Mouse (Mus musculus) left cerebral cortex, adult 9 months (tissue): ENCODE measurements around the gene Wnt16.
"Not testable (repeated sequence)": the region's sequence is repeated elsewhere in the genome, so short reads cannot be mapped to it uniquely, and the experiment has no call there.

Source experiments
- DNase-seq, 2 experiments: peaks; one replicate each; pipeline ENCODE4 v3.0.0; 2022; ENCODE audit warnings: low spot score in 2 of 2

Gene Wnt16

GRCm38 (mm10) chr6:22288004-22288736, at the start of gene Wnt16:
Gene Wnt16 (plus strand): TSS chr6:22288227.
- peak in 1 of 2 experiments; percentile 17 for DNase-seq

GRCm38 (mm10) chr6:22243321-22243720, 44.7 kb upstream of the Wnt16 start:
- DNase-seq: no peak

GRCm38 (mm10) chr6:22246696-22247095, 41.3 kb upstream of the Wnt16 start:
- no peak for DNase-seq

DNA sequence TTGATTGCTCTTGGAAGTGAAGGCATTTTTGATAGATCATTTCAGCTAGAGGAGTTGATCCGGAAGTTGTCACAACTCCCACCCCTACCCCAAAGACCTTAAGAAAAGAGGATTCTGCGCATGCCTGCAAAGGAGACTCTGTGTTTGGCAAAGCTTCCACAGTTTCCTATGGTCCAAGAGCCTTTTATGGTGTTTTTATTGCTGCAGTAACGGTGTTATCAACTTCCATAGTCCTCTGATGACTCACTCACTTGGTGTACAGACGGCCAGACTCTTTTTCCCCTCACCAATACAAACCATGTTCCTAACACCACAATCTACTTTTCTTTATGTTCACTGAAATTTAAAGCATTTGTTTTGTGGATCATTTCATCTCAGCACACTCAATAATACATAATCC, 29.2 kb upstream of the Wnt16 start:
- no peak for DNase-seq

- DNase-seq: no peak
Measured at GRCm38 (mm10) chr6:22262519-22262918, 25.5 kb upstream of the Wnt16 start.

- not testable (repeated sequence) for DNase-seq
Measured at GRCm38 (mm10) chr6:22264094-22264493, 23.9 kb upstream of the Wnt16 start.

- DNase-seq: no peak
Measured at GRCm38 (mm10) chr6:22266018-22266417, 22.0 kb upstream of the Wnt16 start.

DNA sequence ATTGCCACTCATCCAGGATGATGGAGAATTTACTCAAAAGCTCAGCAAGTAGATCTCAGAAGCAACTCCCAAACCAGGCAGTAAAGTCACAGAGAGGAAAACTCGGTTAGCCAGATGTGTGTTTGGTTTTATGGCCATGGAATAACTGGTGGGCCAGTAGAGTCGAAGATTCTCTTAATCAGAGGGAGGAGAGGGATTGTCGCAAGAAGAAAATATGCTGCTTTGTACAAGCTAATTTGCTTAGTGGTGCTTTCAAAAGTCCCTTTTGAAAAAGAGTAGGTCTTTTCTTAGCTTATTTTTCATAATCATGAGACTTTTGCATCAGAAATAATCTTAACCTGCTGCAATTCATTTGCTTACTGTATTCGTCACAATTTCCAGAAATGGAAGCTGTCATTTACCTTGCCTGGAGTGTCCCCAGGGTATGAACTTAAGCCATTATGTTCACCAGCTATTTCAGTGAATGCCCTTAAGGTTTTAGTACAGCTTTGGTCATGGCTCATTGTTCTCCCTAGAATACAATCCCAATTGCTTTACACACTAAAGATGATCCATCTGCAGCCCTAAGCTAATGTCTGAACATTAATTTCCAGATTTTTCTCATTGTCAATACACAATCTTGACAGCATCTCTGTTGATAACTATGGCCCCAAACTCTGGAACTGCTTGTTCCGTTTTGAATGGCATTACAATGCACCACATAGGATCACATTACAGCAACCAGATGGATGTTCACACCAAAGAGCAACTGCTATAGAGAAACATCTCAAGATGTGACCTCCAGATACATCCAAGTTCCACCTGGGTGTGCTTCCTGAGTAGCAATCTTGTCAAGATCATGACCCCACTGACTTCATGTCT, 20.0 kb upstream of the Wnt16 start:
- DNase-seq: no peak

GRCm38 (mm10) chr6:22268677-22269076, 19.4 kb upstream of the Wnt16 start:
- DNase-seq: no peak

DNA sequence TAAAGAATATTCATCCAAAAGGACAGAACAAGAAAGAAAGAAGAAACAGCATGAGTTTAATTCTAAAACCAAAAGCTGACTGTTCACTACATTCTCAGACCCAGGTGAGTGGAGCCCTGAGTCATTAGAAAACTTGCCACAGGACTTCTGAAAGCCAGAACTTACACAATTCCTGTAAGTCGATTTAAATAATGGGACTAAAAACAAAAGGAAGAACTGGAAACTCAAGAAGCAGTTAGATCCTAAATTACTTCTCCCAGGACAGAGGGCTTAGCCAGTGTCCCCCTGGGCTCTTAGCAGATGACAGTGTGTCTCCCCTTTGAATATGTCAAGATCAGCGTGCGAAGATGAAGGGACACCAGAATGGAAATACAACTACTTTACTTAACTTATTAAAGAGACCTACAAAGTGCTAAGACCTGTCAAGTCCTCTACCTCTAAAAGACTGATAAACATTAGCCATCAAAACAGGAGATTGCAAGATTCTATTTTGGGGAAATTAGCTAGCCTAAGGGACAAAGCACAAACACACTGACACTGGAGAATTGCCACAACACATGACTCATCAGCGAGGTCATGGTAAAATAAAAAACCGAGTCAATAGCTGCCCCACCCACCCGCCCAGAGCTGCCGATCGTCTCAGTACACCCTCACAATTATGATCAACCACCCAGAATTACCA, 18.0 kb upstream of the Wnt16 start:
- DNase-seq: no peak

DNA sequence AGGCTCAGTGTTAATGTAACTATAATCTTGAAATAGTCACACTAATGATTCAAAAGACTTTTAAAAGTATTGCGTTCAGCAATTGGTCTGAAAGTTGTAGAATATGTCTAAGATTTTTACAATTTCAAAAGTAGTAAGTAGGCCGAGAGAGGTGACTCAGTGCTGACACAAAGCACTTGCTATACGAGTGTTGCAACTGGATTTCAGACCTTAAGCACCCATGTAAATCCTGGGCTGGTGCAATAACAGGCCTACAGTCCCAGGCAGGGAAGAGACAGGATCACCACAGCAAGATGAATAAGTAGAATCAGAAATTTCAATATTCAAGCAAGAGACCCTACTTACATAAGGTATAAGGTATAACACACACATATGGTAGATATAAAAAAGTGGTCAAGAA, 10.1 kb upstream of the Wnt16 start:
- no peak for DNase-seq

GRCm38 (mm10) chr6:22280217-22280861, 7.7 kb upstream of the Wnt16 start:
- DNase-seq: peak in 1 of 2 experiments; percentile 14

DNA sequence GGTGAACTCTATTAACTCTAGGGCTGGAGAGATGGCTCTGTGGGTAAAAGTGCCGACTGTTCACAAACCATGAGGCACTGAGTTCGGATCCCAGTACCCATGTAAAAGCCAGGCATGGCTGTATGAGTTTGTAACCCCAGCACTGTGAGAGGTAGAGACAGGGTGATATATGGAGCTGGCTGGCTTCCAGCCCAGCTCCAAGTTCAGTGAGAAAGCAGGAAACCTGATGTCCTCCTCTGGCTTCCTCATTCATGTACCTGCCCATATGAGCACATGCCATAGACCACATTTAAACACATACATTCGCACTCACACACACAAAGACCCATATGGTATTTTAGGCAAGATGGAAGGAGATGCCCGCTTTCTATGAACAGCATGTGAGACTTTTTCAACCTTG, 5.6 kb upstream of the Wnt16 start:
- no peak for DNase-seq

DNA sequence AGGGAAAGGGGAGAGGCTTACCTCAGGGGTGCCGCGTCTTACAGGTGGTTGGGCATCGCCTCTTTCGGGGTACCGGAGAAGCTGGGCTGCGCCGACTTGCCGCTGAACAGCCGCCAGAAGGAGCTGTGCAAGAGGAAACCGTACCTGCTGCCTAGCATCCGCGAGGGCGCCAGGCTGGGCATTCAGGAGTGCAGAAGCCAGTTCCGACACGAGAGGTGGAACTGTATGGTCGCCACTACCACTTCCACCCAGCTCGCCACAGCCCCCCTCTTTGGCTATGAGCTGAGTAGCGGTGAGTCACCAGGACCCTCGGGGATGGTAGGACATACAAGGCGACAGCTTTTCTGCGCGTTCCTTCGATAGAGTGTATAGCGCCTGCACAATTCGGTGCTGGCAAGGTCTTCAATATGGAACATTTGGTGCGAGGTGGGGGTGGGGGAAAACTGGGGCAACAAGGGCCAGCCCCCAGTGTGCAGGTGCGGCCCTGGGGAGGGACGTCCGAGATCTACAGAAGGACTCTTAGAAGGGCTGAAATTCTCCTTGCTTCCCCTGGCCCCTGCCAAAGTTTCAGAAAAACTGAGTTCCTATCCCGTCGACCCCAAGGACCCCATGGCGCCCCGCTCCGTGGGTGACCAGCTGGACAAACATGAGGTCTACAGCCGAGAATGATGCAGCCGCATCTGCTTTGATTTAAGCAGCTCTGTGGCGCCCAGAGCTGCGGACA, 872 bp downstream of the Wnt16 start:
- DNase-seq: no peak

DNA sequence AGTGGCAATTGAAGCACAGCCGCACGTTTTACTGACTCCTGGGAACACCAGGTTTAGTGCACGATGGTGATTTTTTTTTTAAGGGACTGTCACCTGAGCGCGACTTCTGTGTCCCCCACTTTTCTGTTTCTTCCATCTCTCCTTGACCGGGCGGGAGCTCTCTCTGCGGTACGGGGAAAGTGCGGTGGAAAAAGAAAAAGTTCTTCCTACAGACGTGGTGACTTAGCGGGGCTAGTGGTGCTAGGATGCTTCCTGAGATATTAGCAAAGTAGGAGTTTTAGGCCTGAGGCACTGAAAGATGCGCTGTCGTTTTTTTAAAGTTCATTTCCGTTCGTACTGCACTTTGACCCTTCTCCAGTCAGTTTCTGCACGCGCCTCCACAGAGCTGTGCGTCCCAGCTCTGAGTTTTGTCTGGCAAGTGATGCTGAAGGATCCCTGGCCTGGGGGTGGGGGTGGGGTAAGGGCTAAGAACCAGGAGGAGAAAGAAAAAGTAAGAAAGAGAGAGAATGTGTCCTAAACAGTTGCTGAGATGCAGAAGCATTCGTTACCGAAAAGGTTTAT, 1.5 kb downstream of the Wnt16 start:
- no peak for DNase-seq

DNA sequence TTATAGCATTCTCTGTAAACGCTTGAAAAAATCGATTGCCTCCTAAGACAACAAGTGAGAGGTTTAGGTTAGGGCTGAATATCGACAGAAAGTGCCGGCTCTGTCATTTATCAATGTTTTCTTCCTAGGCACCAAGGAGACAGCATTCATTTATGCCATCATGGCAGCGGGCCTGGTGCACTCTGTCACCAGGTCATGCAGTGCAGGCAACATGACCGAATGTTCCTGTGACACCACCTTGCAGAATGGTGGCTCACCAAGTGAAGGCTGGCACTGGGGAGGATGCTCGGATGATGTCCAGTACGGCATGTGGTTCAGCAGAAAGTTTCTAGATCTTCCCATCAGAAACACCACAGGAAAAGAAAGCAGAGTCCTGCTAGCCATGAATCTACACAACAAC, 2.8 kb downstream of the Wnt16 start:
- no peak for DNase-seq

- no peak for DNase-seq
Measured at GRCm38 (mm10) chr6:22292056-22292455, 4.0 kb downstream of the Wnt16 start.

GRCm38 (mm10) chr6:22293922-22294321, 5.9 kb downstream of the Wnt16 start:
- no peak for DNase-seq

- DNase-seq: no peak
Measured at GRCm38 (mm10) chr6:22297028-22297427, 9.0 kb downstream of the Wnt16 start.

GRCm38 (mm10) chr6:22298059-22298458, 10.0 kb downstream of the Wnt16 start:
- DNase-seq: no peak
